Mouse (Mus musculus) ES-Bruce4 (cell line): ENCODE measurements at regions not wholly inside any gene's neighbourhood (a gene's known extent, or its start where the extent isn't known, plus 50 kb on each side); places are given as distances from the start of the nearest gene placed in this dataset.

ENCODE experiments used
- CTCF ChIP-seq: IDR thresholded peaks from one replicate; pipeline ENCODE4 v1.8.1; 2011; ENCODE audit warnings: low read depth, low read length
- POLR2A ChIP-seq: IDR thresholded peaks from one replicate; pipeline ENCODE4 v1.8.1; 2011; ENCODE audit warnings: low read length; ENCODE audit not compliant: insufficient read depth

- no peak for TF ChIP-seq CTCF
- TF ChIP-seq POLR2A = no peak
Measured at GRCm38 (mm10) chr11:48186604-48187003, 197.8 kb upstream of the Sgcd start.
